Mouse (Mus musculus): ENCODE measurements at regions not wholly inside any gene's neighbourhood (a gene's known extent, or its start where the extent isn't known, plus 50 kb on each side); places are given as distances from the start of the nearest gene placed in this dataset.

GRCm38 (mm10) chrX:58620403-58620802 is 288.8 kb upstream of the 4930550L24Rik start:
- DNase-seq: peak; percentile 14 to 18
